Mouse (Mus musculus) liver, adult 2 months (tissue): ENCODE data around the gene Pls1.

Source experiments
- CTCF ChIP-seq: fragments of 200-500 bp; IDR thresholded peaks from 2 replicates; pipeline ENCODE4 v1.5.1; 2011; ENCODE audit warnings: low read depth, low read length, control low read depth
- POLR2A ChIP-seq: fragments of 200-500 bp; IDR thresholded peaks from 2 replicates; pipeline ENCODE4 v1.6.1; 2011; ENCODE audit warnings: low read length, control low read depth; ENCODE audit not compliant: insufficient read depth; ENCODE audit errors: extremely low read depth

- TF ChIP-seq CTCF (no peak), POLR2A (no peak)
Observed at GRCm38 (mm10) chr9:95878246-95878645, 33.1 kb upstream of the Pls1 start.
